Mouse (Mus musculus) heart, adult 8-10 months (tissue): ENCODE measurements at regions not wholly inside any gene's neighbourhood (a gene's known extent, or its start where the extent isn't known, plus 50 kb on each side); places are given as distances from the start of the nearest gene placed in this dataset.
A peak's percentile ranks its signal among the peaks of the same experiment; 100 is the strongest.

Source experiments
- DNase-seq: peaks from one replicate; pipeline ENCODE4 v3.0.0; 2022; ENCODE audit warnings: low spot score

GRCm38 (mm10) chr8:11145251-11145650, 137.0 kb upstream of the Irs2 start:
- no peak for DNase-seq

- no peak for DNase-seq
Measured at GRCm38 (mm10) chr8:11140566-11140965, 132.3 kb upstream of the Irs2 start.

GRCm38 (mm10) chr8:11139294-11139693, 131.0 kb upstream of the Irs2 start:
- DNase-seq, result no peak

GRCm38 (mm10) chr8:11138302-11139020, 130.2 kb upstream of the Irs2 start:
- no peak for DNase-seq

- no peak for DNase-seq
Measured at GRCm38 (mm10) chr8:11136566-11136965, 128.3 kb upstream of the Irs2 start.

GRCm38 (mm10) chr8:11135135-11135534, 126.9 kb upstream of the Irs2 start:
- DNase-seq, result no peak

- no peak for DNase-seq
Measured at GRCm38 (mm10) chr8:11134562-11134961, 126.3 kb upstream of the Irs2 start.

- no peak for DNase-seq
Measured at GRCm38 (mm10) chr8:11119030-11119634, 110.9 kb upstream of the Irs2 start.

- no peak for DNase-seq
Measured at GRCm38 (mm10) chr8:11116534-11116933, 108.3 kb upstream of the Irs2 start.

GRCm38 (mm10) chr8:11115210-11115609, 107.0 kb upstream of the Irs2 start:
- no peak for DNase-seq

- DNase-seq, result no peak
Measured at GRCm38 (mm10) chr8:11114531-11114930, 106.3 kb upstream of the Irs2 start.

- no peak for DNase-seq
Measured at GRCm38 (mm10) chr8:11112908-11113532, 104.8 kb upstream of the Irs2 start.

GRCm38 (mm10) chr8:11111987-11112386, 103.7 kb upstream of the Irs2 start:
- DNase-seq, result no peak

- no peak for DNase-seq
Measured at GRCm38 (mm10) chr8:11107435-11107834, 99.2 kb upstream of the Irs2 start.

GRCm38 (mm10) chr8:11107021-11107420, 98.8 kb upstream of the Irs2 start:
- DNase-seq, result no peak

GRCm38 (mm10) chr8:11103745-11104607, 95.7 kb upstream of the Irs2 start:
- no peak for DNase-seq

- no peak for DNase-seq
Measured at GRCm38 (mm10) chr8:11100310-11100709, 92.1 kb upstream of the Irs2 start.

- no peak for DNase-seq
Measured at GRCm38 (mm10) chr8:11099591-11099855, 91.3 kb upstream of the Irs2 start.

GRCm38 (mm10) chr8:11098790-11099590, 90.7 kb upstream of the Irs2 start:
- DNase-seq, result no peak

- peak; percentile 80 for DNase-seq
Measured at GRCm38 (mm10) chr8:11098228-11098778, 90.0 kb upstream of the Irs2 start.

GRCm38 (mm10) chr8:11097813-11098212, 89.6 kb upstream of the Irs2 start:
- DNase-seq, result no peak
